Mouse (Mus musculus): ENCODE measurements around the gene Atp1b2. TPM values are rescaled to one million over a fixed set of nuclear protein-coding genes. Genes with fewer than 3 reads are reported as not detected.

The Atp1b2 gene
- total and polyA plus RNA-seq, 2 experiments from 2014 or later, result 161 to 167 TPM

GRCm38 (mm10) chr11:69594853-69595252, 10.9 kb downstream of the Atp1b2 start:
- 99% methylated on average over 6 of the region's 6 CpGs for WGBS
- no peak for TF ChIP-seq CTCF (IDR thresholded peaks at IDR 0.05)
- H3K4me2 ChIP-seq (ENCODE audit: low read depth, low read length, poor library complexity, severe bottlenecking), result no peak overlapping the region
- DNase-seq (ENCODE audit: low spot score) (no peak), ATAC-seq (ENCODE audit: low FRiP score) (no peak)
- H3K4me3 ChIP-seq (ENCODE audit: low read depth, low read length), result no peak overlapping the region
- no peak overlapping the region for H3K9ac ChIP-seq (replicated peaks; ENCODE audit: low read length, poor library complexity, severe bottlenecking)
- no peaks in the 10 kb centered on the region for H3K27me3 ChIP-seq (ENCODE audit: insufficient read depth, low read length)
- no peak overlapping the region for H3K27ac ChIP-seq (ENCODE audit: low read depth, low read length)
- H3K36me3 ChIP-seq (ENCODE audit: insufficient read depth, low read length), result peaks cover 17% of the 10 kb centered on the region; the same call in 1 of the 2 replicates
- H3K4me1 ChIP-seq (ENCODE audit: insufficient read depth, low read length), result no peaks in the 10 kb centered on the region
- no peaks in the 10 kb centered on the region for H3K9me3 ChIP-seq (ENCODE audit: low read length)

GRCm38 (mm10) chr11:69592799-69593198, 12.9 kb downstream of the Atp1b2 start:
- Histone ChIP-seq H3K4me2 (ENCODE audit: low read depth, low read length, poor library complexity, severe bottlenecking) (no peak overlapping the region), H3K4me1 (ENCODE audit: insufficient read depth, low read length) (no peaks in the 10 kb centered on the region), H3K9ac (replicated peaks; ENCODE audit: low read length, poor library complexity, severe bottlenecking) (no peak overlapping the region), H3K27ac (ENCODE audit: low read depth, low read length) (no peak overlapping the region), H3K4me3 (ENCODE audit: low read depth, low read length) (no peak overlapping the region), H3K27me3 (ENCODE audit: insufficient read depth, low read length) (no peaks in the 10 kb centered on the region), H3K9me3 (ENCODE audit: low read length) (no peaks in the 10 kb centered on the region), H3K36me3 (ENCODE audit: insufficient read depth, low read length) (peaks cover 37% of the 10 kb centered on the region)
- TF ChIP-seq CTCF (IDR thresholded peaks at IDR 0.05), result no peak
- WGBS, result 91% methylated on average over 4 of the region's 4 CpGs
- ATAC-seq (ENCODE audit: low FRiP score), result no peak
- no peak for DNase-seq (ENCODE audit: low spot score)

- TF ChIP-seq CTCF (IDR thresholded peaks at IDR 0.05), result no peak
- peaks cover 39% of the 10 kb centered on the region for H3K36me3 ChIP-seq (ENCODE audit: insufficient read depth, low read length)
- ATAC-seq (ENCODE audit: low FRiP score), result peak; percentile 86
Observed at GRCm38 (mm10) chr11:69591899-69592637, 13.7 kb downstream of the Atp1b2 start.

DNA sequence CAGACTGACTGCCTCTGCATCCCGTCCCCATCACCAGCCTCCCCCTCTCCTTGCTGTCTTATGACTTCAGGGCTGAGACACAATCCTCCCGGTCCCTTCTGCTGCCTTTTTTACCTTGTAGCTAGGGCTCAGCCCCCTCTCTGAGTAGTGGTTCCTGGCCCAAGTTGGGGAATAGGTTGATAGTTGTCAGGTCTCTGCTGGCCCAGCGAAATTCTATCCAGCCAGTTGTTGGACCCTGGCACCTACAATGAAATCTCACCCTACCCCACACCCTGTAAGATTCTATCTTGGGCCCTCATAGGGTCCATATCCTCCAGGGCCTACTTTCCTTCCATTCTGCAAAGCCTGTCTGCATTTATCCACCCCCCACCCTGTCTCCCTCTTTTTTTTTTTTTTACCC, 14.3 kb downstream of the Atp1b2 start:
- WGBS, result 89% methylated on average over 3 of the region's 3 CpGs
- H3K4me2 ChIP-seq (ENCODE audit: low read depth, low read length, poor library complexity, severe bottlenecking), result no peak overlapping the region
- no peaks in the 10 kb centered on the region for H3K4me1 ChIP-seq (ENCODE audit: insufficient read depth, low read length)
- H3K27ac ChIP-seq (ENCODE audit: low read depth, low read length), result 0 out of 2 replicates have a peak overlapping the region, but pooled peaks have one; percentile 14
- no peak for TF ChIP-seq CTCF (IDR thresholded peaks at IDR 0.05)
- H3K36me3 ChIP-seq (ENCODE audit: insufficient read depth, low read length), result peaks cover 41% of the 10 kb centered on the region
- DNase-seq (ENCODE audit: low spot score) (no peak), ATAC-seq (ENCODE audit: low FRiP score) (no peak)
- H3K27me3 ChIP-seq (ENCODE audit: insufficient read depth, low read length), result no peaks in the 10 kb centered on the region
- H3K4me3 ChIP-seq (ENCODE audit: low read depth, low read length), result no peak overlapping the region
- H3K9ac ChIP-seq (replicated peaks; ENCODE audit: low read length, poor library complexity, severe bottlenecking), result no peak overlapping the region
- no peaks in the 10 kb centered on the region for H3K9me3 ChIP-seq (ENCODE audit: low read length)

More at GRCm38 (mm10) chr11:69591899-69592637, 13.7 kb downstream of the Atp1b2 start:
- DNase-seq (ENCODE audit: low spot score), result peak; percentile 82
- WGBS, result 67% methylated on average over 7 of the region's 7 CpGs
- Histone ChIP-seq H3K4me2 (ENCODE audit: low read depth, low read length, poor library complexity, severe bottlenecking) (no peak overlapping the region), H3K9ac (replicated peaks; ENCODE audit: low read length, poor library complexity, severe bottlenecking) (no peak overlapping the region), H3K27me3 (ENCODE audit: insufficient read depth, low read length) (no peaks in the 10 kb centered on the region), H3K4me1 (ENCODE audit: insufficient read depth, low read length) (no peaks in the 10 kb centered on the region), H3K27ac (ENCODE audit: low read depth, low read length) (peak overlapping the region; percentile 4; the same call in 1 of the 2 replicates), H3K4me3 (ENCODE audit: low read depth, low read length) (no peak overlapping the region), H3K9me3 (ENCODE audit: low read length) (no peaks in the 10 kb centered on the region)

DNA sequence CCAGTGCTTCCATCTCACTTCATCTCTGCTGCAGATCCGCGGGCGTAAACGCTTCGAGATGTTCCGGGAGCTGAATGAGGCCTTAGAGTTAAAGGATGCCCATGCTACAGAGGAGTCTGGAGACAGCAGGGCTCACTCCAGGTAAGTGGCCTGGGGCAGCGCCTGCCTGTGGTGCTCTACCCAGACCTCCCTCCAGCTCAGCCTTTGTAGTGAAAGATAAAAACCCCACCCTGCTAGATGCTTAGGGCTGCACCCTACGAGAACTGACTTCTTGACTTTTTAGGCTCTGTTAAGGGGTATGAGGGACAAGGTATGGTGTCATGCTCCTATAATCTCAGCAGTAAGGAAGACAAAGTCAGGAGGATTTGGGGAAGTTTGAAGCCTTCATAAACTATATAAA, 15.1 kb downstream of the Atp1b2 start:
- Histone ChIP-seq H3K27ac (ENCODE audit: low read depth, low read length) (no peak overlapping the region), H3K4me2 (ENCODE audit: low read depth, low read length, poor library complexity, severe bottlenecking) (no peak overlapping the region)
- 95% methylated on average over 8 of the region's 8 CpGs for WGBS

DNA sequence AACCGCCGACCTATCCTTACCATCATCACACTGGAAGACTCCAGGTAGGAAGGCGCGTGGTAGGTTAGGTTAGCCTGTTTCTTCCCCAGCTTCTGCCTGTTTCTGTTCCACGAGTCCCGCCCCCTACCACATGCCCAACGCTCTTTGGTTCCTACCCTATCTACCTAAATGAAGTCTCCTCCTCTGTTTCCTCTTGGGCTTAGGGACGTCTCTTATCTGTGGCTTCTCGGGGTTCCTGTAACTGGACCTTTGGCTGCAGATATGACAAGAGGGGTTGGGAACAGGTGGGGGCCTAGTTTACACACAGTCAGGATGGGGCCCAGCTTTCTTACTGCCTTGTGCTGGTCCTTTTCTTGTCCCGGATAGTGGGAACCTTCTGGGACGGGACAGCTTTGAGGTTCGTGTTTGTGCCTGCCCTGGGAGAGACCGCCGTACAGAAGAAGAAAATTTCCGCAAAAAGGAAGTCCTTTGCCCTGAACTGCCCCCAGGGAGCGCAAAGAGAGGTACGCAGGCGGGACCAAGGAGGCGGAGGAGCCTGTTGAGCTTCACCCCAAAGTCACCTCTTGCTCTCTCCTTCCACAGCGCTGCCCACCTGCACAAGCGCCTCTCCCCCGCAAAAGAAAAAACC, 16.4 kb downstream of the Atp1b2 start:
- no peak for TF ChIP-seq CTCF (IDR thresholded peaks at IDR 0.05)
- Histone ChIP-seq H3K4me1 (ENCODE audit: insufficient read depth, low read length) (no peaks in the 10 kb centered on the region), H3K27me3 (ENCODE audit: insufficient read depth, low read length) (no peaks in the 10 kb centered on the region), H3K4me2 (ENCODE audit: low read depth, low read length, poor library complexity, severe bottlenecking) (no peak overlapping the region), H3K27ac (ENCODE audit: low read depth, low read length) (no peak overlapping the region), H3K4me3 (ENCODE audit: low read depth, low read length) (no peak overlapping the region), H3K36me3 (ENCODE audit: insufficient read depth, low read length) (peaks cover 37% of the 10 kb centered on the region), H3K9me3 (ENCODE audit: low read length) (no peaks in the 10 kb centered on the region), H3K9ac (replicated peaks; ENCODE audit: low read length, poor library complexity, severe bottlenecking) (no peak overlapping the region)
- no peak for ATAC-seq (ENCODE audit: low FRiP score)
- no peak for DNase-seq (ENCODE audit: low spot score)
- WGBS, result 96% methylated on average over 22 of the region's 22 CpGs

More for the DNA sequence above, 15.1 kb downstream of the Atp1b2 start:
- Histone ChIP-seq H3K4me3 (ENCODE audit: low read depth, low read length) (no peak overlapping the region), H3K9me3 (ENCODE audit: low read length) (no peaks in the 10 kb centered on the region), H3K36me3 (ENCODE audit: insufficient read depth, low read length) (peaks cover 41% of the 10 kb centered on the region), H3K4me1 (ENCODE audit: insufficient read depth, low read length) (no peaks in the 10 kb centered on the region), H3K27me3 (ENCODE audit: insufficient read depth, low read length) (no peaks in the 10 kb centered on the region), H3K9ac (replicated peaks; ENCODE audit: low read length, poor library complexity, severe bottlenecking) (no peak overlapping the region)
- DNase-seq (ENCODE audit: low spot score) (no peak), ATAC-seq (ENCODE audit: low FRiP score) (no peak)
- TF ChIP-seq CTCF (IDR thresholded peaks at IDR 0.05), result no peak

Data from midbrain, postnatal 0 days (tissue).